Mouse (Mus musculus) midbrain, embryonic 15.5 days (tissue): ENCODE measurements around the gene Ubash3a. TPM values are rescaled to one million over a fixed set of nuclear protein-coding genes. Genes with fewer than 3 reads are reported as not detected.

Experiments used
- ATAC-seq: fragments of 200-750 bp; cut with Nextera tagmentation; replicated peaks from 2 replicates; pipeline ENCODE4 v1.8.0; 2017; ENCODE audit warnings: moderate TSS enrichment
- H3K27ac ChIP-seq: fragments of 300-500 bp; sonication (generic); 2 replicates; pipeline ENCODE4 v1.5.1; 2015; ENCODE audit warnings: mild to moderate bottlenecking, inconsistent platforms
- H3K27me3 ChIP-seq: fragments of 300-500 bp; sonication (generic); replicated peaks from 2 replicates; pipeline ENCODE4 v1.6.1; 2015; ENCODE audit warnings: inconsistent platforms
- H3K36me3 ChIP-seq: fragments of 300-500 bp; sonication (generic); replicated peaks from 2 replicates; pipeline ENCODE4 v1.6.1; 2015; ENCODE audit warnings: inconsistent platforms
- H3K4me1 ChIP-seq: fragments of 300-500 bp; sonication (generic); 2 replicates; pipeline ENCODE4 v1.6.1; 2015; ENCODE audit warnings: inconsistent platforms
- H3K4me2 ChIP-seq: fragments of 300-500 bp; sonication (generic); 2 replicates; pipeline ENCODE4 v1.6.1; 2015; ENCODE audit warnings: inconsistent platforms, mild to moderate bottlenecking, moderate library complexity
- H3K4me3 ChIP-seq: fragments of 300-500 bp; sonication (generic); 2 replicates; pipeline ENCODE4 v1.5.1; 2015; ENCODE audit warnings: mild to moderate bottlenecking, inconsistent platforms
- H3K9ac ChIP-seq: fragments of 300-500 bp; sonication (generic); 2 replicates; pipeline ENCODE4 v1.6.1; 2015; ENCODE audit warnings: mild to moderate bottlenecking, inconsistent platforms
- H3K9me3 ChIP-seq: fragments of 300-500 bp; sonication (generic); 2 replicates; pipeline ENCODE4 v1.6.1; 2016; ENCODE audit warnings: inconsistent platforms
- WGBS: fragments of 180-500 bp; shearing (Covaris S2); methylation state at CpG from one replicate; pipeline ENCODE4 v1.1.7; 2015; ENCODE audit warnings: mixed read lengths; 5-methylcytosine and 5-hydroxymethylcytosine counted together
- polyA plus RNA-seq: library from polyadenylated mRNA; unstranded; fragments of >200 nt; fragmentation: Nextera tagmentation; extraction: Ambion mirVana; gene quantifications from 2 replicates; pipeline ENCODE4 v1.2.1, GENCODE M21; 2015

Ubash3a gene
- polyA plus RNA-seq, 1 experiment from 2014 or later = not detected

DNA sequence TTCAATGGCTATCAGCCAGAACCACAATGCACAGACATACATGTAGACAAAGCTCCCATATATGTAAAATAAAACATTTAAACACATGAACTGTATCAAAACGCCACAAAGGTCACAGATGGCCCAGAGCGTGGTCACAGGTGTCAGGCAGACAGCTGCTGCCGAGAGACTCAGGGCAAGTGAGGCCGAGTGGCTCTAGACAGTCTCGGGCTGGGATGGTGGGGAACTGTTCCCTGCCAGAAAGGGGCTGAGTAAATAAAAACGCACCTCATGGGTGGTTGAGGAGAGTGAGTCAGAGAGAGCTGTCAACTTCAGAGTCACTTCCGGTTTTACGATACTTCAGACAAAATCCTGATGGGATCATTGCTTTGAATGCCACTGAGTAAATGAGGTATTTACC, 16.9 kb downstream of the Ubash3a start:
- H3K4me3 ChIP-seq = no peak overlapping the region
- H3K9ac ChIP-seq = no peak overlapping the region
- ATAC-seq = no peak
- H3K36me3 ChIP-seq = no peaks in the 10 kb centered on the region
- 91% methylated on average over 8 of the region's 8 CpGs for WGBS
- no peak overlapping the region for H3K4me2 ChIP-seq
- H3K9me3 ChIP-seq = no peaks in the 10 kb centered on the region
- no peaks in the 10 kb centered on the region for H3K27me3 ChIP-seq
- H3K4me1 ChIP-seq = no peaks in the 10 kb centered on the region
- H3K27ac ChIP-seq = no peak overlapping the region

DNA sequence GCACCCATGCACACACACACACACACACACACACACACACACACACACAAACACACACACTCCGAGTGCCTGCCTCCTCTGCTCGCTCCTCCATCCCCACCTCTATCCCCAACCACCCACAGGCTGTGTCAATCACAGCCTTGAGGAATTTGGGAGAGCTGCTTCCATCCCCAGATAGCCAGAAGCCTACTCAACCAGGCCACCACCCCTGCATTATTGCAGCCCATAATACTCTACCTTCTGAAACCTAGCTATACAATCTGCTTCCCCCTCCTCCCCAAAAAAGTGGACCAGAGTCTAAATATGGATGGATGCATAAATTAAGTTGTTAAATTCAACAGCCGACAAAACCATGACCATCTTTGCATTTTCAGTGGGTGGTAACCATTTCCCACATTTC, 18.7 kb downstream of the Ubash3a start:
- no peaks in the 10 kb centered on the region for H3K9me3 ChIP-seq

DNA sequence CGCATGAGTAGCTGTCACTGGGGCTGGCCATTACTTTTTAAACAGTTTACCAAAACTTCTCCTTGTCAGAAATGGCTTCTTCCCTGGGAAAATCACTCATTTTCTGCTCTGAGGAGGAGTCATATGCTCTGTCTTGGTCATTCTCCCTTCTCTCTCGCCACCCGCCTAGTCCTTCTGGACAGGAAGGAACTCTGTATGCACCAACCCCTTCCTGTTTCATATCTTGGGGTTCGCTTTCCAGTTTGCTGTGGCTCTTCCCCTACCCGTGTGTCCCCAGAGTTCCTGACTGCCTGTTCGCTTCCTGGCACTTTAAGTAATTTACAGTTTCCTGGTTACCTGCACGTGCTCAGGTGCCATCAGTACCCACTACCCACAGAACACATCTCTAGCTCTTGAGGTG, 19.3 kb downstream of the Ubash3a start:
- 89% methylated on average over 7 of the region's 7 CpGs for WGBS

More for the DNA sequence above, 18.7 kb downstream of the Ubash3a start:
- Histone ChIP-seq H3K4me1 (no peaks in the 10 kb centered on the region), H3K9ac (no peak overlapping the region), H3K27ac (no peak overlapping the region), H3K27me3 (no peaks in the 10 kb centered on the region), H3K36me3 (no peaks in the 10 kb centered on the region), H3K4me3 (no peak overlapping the region), H3K4me2 (no peak overlapping the region)
- ATAC-seq = no peak
- WGBS = 68% methylated on average over 3 of the region's 3 CpGs

DNA sequence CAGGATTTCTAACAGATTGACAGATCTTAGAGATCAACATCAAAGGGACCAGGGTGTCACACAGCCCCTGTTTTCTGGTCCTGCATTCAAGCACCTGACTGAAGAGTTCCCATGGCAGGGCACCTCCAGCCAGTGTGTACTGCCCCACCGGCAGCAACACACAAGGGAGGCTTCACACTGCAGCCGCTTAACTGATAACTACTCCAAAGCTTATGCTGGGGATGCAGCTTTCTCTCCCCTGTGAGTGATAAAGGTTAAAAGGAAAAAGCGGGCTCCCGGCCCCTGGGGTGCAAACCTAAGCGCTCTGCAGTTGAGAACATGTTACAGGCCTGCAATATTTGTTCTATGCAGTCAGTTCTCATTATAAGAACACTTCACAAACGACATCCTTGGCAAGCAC, 24.1 kb downstream of the Ubash3a start:
- Histone ChIP-seq H3K4me3 (no peak overlapping the region), H3K27me3 (no peaks in the 10 kb centered on the region), H3K9ac (no peak overlapping the region), H3K9me3 (no peaks in the 10 kb centered on the region), H3K36me3 (no peaks in the 10 kb centered on the region), H3K4me1 (peaks cover 5% of the 10 kb centered on the region; the same call in 1 of the 2 replicates), H3K27ac (peak overlapping the region; percentile 3; the same call in 1 of the 2 replicates), H3K4me2 (no peak overlapping the region)
- WGBS = 39% methylated on average over 6 of the region's 6 CpGs
- no peak for ATAC-seq

More for the DNA sequence above, 19.3 kb downstream of the Ubash3a start:
- no peaks in the 10 kb centered on the region for H3K9me3 ChIP-seq
- H3K27ac ChIP-seq = no peak overlapping the region
- no peak overlapping the region for H3K9ac ChIP-seq
- no peaks in the 10 kb centered on the region for H3K36me3 ChIP-seq
- no peak overlapping the region for H3K4me2 ChIP-seq
- peaks cover 3% of the 10 kb centered on the region; the same call in 1 of the 2 replicates for H3K4me1 ChIP-seq
- H3K27me3 ChIP-seq = no peaks in the 10 kb centered on the region
- no peak for ATAC-seq
- no peak overlapping the region for H3K4me3 ChIP-seq

DNA sequence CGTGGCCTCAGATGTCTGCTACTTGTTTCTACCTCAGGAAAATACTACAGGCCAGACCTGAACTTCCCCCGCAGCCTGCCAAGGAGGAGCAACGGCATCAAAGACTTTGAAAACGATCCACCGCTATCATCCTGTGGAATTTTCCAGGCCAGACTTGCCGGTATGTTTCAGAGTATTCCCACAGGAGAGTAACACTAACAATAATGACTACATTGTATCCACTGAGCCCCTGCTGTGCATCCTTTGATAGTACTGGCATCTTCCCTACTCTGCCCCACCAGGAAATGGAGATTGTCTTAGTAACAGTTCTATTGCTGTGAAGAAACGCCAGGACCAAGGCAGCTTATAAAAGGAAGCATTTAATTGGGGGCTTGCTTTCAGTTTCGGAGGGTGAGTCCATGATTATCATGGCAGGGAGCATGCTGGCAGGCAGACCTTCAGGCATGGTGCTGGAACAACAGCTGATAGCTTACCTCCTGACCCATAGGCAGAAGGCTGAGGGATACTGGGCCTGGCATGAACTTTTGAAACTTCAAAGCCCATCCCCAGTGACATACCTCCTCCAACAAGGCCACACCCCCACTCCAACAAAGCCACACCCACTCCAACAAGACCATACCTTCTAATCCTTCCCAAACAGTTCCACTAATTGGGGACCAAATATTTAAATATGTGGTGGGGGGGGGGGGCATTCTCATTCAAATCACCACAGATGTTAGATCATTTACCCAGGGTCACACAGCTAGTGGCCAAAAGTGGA, 24.8 kb downstream of the Ubash3a start:
- Histone ChIP-seq H3K27ac (peak overlapping the region; percentile 3; the same call in 1 of the 2 replicates), H3K4me2 (no peak overlapping the region), H3K9ac (no peak overlapping the region), H3K4me3 (no peak overlapping the region), H3K27me3 (no peaks in the 10 kb centered on the region), H3K4me1 (peaks cover 5% of the 10 kb centered on the region; the same call in 1 of the 2 replicates), H3K36me3 (no peaks in the 10 kb centered on the region), H3K9me3 (no peaks in the 10 kb centered on the region)
- ATAC-seq = no peak
- WGBS = 24% methylated on average over 8 of the region's 8 CpGs

DNA sequence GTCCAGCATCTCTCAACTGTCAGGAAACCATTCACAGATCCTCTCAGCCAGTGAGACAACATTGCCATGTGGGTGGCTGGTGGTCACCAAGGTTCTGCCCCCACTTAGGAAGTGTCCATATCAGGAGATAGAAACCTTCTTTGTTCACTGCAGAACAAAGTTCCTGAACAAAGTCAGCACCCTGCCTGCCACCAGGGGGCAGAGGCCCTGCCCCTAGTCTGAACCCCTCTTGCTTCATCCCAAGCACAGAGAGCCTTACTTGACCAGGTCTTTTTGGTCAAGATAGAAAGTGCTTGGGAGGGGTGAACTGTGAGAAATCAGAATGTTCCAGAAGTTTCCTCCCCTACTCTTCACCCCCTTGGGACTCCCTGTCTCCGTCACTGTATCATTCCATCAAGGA, 28.2 kb downstream of the Ubash3a start:
- no peak overlapping the region for H3K9ac ChIP-seq
- H3K9me3 ChIP-seq = no peaks in the 10 kb centered on the region
- no peaks in the 10 kb centered on the region for H3K27me3 ChIP-seq
- no peak for ATAC-seq
- H3K36me3 ChIP-seq = no peaks in the 10 kb centered on the region
- H3K4me3 ChIP-seq = no peak overlapping the region
- WGBS = 94% methylated on average over 1 of the region's 1 CpGs
- H3K4me1 ChIP-seq = peaks cover 5% of the 10 kb centered on the region; the same call in 1 of the 2 replicates
- no peak overlapping the region for H3K4me2 ChIP-seq
- H3K27ac ChIP-seq = no peak overlapping the region

DNA sequence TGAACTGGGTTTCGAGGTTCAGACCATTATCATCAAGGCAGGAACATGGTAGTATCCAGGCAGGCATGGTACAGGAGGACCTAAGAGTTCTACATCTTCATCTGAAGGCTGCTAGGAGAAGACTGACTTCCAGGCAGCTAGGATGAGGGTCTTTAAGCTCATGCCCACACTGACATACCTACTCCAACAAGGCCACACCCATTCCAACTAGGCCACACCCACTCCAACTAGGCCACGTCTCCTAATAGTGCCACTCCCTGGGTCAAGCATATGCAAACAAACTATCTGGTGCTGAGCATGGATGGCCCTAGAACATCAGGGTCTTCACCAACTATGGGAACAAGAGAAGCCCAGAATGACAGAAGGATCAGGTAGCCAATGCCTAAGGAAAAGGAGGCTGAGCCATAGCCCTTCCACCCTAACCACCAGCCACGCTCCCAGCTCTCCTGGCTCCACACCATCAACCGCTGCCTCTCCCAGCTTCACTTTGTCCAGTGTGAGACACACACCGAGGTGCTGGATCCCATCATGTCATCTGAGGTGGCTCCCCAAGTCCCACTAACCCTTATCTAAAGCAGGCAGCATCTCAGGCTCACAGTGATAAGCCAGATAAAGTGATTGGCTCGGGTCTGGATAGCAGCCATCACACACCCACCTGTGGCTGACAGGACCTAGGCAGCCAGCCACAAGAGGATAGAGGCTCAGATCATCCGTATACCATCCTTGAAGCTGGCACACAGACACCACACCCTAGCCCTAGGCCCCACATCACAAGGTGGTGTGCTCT, 30.8 kb downstream of the Ubash3a start:
- WGBS = 84% methylated on average over 7 of the region's 7 CpGs
- Histone ChIP-seq H3K9ac (no peak overlapping the region), H3K27me3 (no peaks in the 10 kb centered on the region), H3K36me3 (no peaks in the 10 kb centered on the region), H3K4me2 (no peak overlapping the region), H3K4me3 (no peak overlapping the region), H3K4me1 (no peaks in the 10 kb centered on the region), H3K9me3 (no peaks in the 10 kb centered on the region), H3K27ac (no peak overlapping the region)
- no peak for ATAC-seq

DNA sequence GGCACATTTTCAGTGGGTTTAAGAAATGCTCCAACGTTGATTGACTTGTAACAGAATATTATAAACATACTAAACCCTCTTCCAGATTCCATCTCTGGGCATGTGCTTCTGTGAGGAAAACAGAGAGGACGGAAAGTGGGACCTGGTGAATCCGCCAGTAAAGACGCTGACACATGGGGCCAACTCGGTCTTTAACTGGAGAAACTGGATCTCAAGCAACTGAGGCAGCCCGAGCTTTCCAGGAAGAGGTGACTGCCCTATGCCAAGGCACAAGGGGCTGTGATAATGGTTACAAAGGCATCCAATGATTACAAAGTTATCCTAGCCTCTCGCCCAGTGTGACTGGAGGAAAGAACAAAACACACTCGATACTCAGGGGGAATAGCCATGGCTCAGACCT, 33.5 kb downstream of the Ubash3a start:
- Histone ChIP-seq H3K27ac (no peak overlapping the region), H3K9me3 (no peaks in the 10 kb centered on the region), H3K4me3 (no peak overlapping the region), H3K9ac (no peak overlapping the region), H3K36me3 (no peaks in the 10 kb centered on the region), H3K4me2 (no peak overlapping the region), H3K27me3 (no peaks in the 10 kb centered on the region), H3K4me1 (no peaks in the 10 kb centered on the region)
- WGBS = 88% methylated on average over 8 of the region's 8 CpGs
- no peak for ATAC-seq

DNA sequence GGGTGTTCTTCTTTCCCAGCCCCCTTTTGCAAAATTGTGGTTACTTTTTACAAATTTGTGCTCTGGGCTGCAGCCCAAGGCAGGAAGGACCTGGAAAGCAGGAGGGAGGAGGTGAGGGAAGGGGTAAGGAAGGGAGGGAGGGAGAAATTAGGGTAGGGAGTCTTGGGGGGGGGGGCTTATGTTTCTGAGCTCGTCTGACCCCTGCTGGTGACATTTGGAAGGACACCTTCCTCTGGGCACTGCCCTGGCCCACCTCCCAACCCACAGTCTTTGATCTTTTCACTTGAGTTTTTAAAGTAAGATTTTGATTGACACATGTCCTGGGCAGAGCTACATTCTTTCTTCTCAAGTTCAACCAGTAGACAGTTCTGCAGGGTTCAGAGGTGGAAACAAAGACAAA, 35.1 kb downstream of the Ubash3a start:
- ATAC-seq = no peak
- no peaks in the 10 kb centered on the region for H3K27me3 ChIP-seq

DNA sequence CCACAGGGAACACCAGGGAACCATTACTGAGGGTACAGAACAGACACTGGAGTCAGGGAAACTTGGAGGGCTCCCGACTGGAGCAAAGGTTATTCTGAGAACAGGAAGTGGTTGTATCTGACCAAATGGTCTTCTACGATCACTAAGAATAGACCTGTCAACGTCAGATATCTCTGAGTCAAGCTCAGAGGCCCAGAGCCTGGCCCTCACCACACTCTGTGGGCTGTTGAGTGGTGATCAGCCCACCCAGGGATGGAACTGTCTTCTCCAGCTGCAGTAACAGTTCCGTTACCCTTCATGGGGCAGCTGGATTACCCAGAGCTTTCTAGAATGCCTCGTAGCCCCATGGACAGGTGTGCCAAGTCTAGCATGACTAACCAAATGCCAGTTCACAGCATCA, 37.6 kb downstream of the Ubash3a start:
- Histone ChIP-seq H3K4me2 (no peak overlapping the region), H3K27me3 (no peaks in the 10 kb centered on the region), H3K27ac (no peak overlapping the region), H3K9me3 (no peaks in the 10 kb centered on the region), H3K9ac (no peak overlapping the region), H3K36me3 (no peaks in the 10 kb centered on the region), H3K4me3 (no peak overlapping the region), H3K4me1 (no peaks in the 10 kb centered on the region)
- WGBS = 83% methylated on average over 5 of the region's 5 CpGs
- ATAC-seq = no peak

More for the DNA sequence above, 35.1 kb downstream of the Ubash3a start:
- Histone ChIP-seq H3K36me3 (no peaks in the 10 kb centered on the region), H3K9me3 (no peaks in the 10 kb centered on the region), H3K4me1 (no peaks in the 10 kb centered on the region), H3K27ac (no peak overlapping the region), H3K4me3 (no peak overlapping the region), H3K4me2 (no peak overlapping the region), H3K9ac (no peak overlapping the region)
- WGBS = 0% methylated on average over 1 of the region's 1 CpGs

DNA sequence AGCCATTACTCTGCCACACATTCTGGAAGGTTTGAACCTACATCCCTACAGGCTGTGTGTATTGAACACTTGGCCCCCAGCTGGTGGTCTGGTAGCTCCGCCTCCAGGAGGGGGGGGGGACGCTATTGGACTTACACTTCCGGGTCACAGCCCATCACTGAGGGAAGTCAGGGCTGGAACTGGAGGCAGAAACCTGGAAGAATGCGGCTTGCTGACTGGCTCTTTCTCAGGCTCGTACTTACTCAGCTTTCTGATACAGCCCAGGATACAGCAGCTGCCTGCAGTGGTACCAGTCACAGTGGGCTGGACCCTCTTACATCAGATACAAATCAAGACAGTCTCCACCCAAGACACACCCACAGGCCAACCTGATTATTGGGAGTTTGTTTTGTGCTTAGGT, 39.5 kb downstream of the Ubash3a start:
- no peak for ATAC-seq
- WGBS = 47% methylated on average over 5 of the region's 5 CpGs
- no peak overlapping the region for H3K4me3 ChIP-seq
- no peak overlapping the region for H3K9ac ChIP-seq
- no peaks in the 10 kb centered on the region for H3K9me3 ChIP-seq
- no peaks in the 10 kb centered on the region for H3K27me3 ChIP-seq
- H3K27ac ChIP-seq = no peak overlapping the region
- H3K4me2 ChIP-seq = no peak overlapping the region
- no peaks in the 10 kb centered on the region for H3K4me1 ChIP-seq
- H3K36me3 ChIP-seq = no peaks in the 10 kb centered on the region

DNA sequence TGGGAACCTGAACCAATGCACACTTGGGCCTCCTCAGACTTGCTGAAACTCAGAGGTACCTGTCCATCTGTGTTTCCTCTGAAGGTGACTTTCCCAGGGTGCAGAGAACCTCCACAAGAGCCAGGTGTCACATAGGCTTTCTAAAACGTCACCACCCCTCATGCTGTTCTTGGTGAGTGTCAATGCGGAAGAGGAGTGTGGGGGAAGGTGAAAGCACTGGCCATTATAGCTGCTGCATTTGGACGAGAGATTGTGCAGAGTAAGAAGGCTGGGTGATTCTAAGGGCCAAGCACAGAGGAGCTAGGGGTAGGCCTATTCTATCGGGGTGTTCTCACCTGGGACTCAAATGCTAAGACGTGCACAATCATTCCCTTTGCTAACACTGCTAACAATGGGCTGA, 46.3 kb downstream of the Ubash3a start:
- peaks cover 8% of the 10 kb centered on the region; the same call in 1 of the 2 replicates for H3K4me1 ChIP-seq
- WGBS = 58% methylated on average over 5 of the region's 5 CpGs
- no peak for ATAC-seq
- H3K9ac ChIP-seq = no peak overlapping the region
- H3K4me3 ChIP-seq = no peak overlapping the region
- no peaks in the 10 kb centered on the region for H3K9me3 ChIP-seq
- no peak overlapping the region for H3K27ac ChIP-seq
- no peak overlapping the region for H3K4me2 ChIP-seq
- no peaks in the 10 kb centered on the region for H3K36me3 ChIP-seq
- no peaks in the 10 kb centered on the region for H3K27me3 ChIP-seq
